Mouse (Mus musculus) CH12F3 (cell line): ENCODE results near the gene 4931429L15Rik.

Experiments used
- in situ Hi-C: fragments of 300-500 bp; cut with MboI; formaldehyde crosslinking; loops from 2 replicates; pipeline ENCODE4 v1.14.3; 2020; ENCODE audit warnings: low sequenced_read_pairs

Gene 4931429L15Rik

DNA sequence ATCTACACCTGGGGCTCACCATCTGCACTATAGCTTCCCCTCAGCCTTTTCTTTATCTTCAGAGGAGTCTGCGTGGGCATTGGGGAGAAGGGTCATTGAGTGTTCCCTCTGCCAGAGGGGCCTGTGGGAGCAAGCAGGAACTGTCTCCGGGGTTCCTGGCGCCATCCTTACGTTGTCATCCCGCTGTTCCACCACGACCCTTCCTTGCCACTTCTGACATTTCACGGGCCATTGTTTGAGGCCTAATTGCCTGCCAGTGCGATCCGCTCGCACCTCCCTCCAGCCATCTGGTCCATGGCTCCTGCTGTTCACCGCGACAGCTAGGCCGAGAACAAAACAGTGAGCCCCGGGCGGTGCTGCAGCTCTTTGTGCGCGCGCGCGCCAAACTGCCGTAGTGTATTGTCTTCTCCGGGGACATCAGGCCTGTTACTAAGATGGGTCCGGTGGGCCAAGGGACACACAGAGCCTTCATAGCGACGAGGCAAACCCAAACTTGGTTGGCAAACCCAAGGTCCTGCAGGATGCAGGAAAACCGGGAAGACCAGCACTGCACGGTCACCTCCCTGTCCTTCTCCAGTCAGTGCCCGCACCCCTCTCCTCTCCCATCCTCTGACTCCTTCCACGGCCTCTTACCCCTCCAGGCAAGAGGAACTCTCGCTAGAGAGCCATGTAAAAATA is 8.9 kb upstream of the 4931429L15Rik start:
- in situ Hi-C loops, result no loop called here

DNA sequence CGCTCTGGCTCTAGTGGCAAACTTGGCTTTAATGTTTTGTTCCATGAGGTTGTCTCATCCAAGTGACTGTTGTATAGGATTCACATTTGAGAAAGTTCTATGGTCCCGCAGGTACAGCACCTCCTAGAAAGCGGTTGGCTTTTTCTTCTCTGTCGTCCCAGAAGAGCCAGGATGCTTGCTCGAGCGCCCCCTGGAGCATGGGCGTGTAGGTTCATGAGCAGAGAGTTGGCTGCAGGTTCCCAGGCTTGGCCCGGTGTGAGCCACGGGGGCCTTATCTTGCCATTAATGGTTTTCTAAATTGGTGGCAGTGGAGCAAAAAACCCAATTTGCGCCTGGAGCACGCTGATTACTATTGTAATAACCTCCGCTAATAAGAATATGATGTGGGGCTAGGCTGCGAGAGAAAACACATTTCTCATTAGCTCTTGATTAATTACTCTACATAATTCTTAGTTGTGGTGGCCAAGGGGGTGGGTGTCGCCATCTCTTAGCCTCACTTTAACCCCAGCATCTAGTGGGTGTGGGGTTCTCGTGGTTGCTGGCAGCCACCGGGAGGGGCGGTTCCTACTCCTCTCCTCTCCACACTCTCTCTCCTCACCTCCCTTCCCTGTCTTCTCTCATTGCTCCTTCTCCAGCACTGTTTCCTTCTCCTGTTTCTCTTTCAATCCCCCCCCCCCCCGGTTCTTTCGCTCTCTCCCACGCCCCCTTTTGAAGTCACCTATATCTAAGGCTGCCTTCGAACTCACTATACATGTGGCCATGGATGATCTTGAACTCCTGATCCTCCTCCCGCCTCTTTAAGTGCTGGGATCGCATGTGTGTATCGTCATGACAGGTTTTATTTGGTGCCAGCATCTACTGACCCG is 8.2 kb upstream of the 4931429L15Rik start:
- in situ Hi-C loops, result no loop called here

DNA sequence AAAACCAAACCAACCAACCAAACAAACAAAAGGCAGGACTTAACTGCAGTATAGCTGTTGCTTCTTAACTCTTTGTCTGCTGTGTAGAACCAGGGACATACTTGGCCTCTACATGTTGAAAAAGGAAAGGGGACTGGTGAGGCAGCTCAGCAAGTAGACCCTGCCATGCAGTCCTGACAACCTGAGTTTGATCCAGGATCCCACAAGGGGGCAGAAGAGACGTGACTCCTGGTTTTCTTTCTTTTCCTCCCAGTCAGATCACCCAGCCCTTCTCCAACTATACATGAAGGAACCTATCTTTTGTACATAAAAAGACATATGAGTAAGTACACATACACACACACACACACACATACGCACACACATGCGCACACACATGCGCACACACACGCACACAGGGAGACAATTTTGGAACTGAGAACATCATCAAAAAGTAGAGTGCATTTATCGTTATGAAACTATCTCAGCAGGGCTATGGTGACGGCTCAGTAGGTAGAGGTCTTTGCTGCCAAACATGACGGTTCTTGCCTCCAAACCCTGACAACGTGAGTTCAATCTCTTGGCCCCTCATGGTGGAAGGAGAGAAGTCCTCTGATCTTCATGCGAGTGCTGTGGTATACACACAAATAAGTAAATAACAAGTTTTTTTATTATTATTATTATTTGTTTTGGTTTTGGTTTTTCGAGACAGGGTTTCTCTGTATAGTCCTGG is 7.1 kb upstream of the 4931429L15Rik start:
- in situ Hi-C loops, result no loop called here

DNA sequence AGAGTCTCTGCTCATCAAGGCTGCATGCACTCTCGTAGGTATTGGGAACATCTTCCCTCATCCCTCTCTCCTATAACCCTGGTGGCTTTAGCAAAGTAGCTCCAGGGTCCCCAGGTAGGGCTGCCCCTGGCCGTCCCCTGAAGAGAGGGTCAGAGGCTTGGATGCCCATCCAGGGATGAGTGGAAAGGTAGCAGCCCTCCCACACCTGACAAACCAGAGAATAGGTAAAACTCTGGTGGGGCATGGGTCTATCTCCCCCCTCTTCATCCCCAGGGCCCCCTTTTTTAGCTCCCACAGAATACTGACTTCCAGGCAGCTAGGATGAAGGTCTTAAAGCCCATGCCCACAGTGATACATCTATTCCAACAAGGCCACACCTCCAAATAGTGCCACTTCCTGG is 675 bp upstream of the 4931429L15Rik start:
- in situ Hi-C loops, result no loop called here

DNA sequence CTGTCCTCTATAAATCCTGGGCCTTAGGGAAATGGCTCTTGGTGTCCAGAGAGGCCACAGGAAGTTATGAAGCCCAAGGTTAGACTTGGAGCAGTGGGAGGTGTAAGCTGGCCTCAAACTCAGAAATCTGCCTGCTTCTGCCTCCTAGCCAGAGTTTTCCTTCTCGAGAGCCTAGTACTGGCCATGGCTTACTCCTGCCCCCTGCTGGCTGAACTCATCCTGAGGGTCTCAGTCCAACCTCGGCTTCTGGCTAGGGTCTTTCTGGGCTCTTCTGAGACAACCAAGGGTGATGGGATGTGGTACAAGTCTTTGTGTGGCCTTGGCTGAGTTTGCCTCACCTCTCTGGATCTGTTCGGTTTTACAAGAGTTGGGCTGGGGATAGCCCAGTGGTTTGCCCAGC is 1.8 kb downstream of the 4931429L15Rik start:
- in situ Hi-C loops, result no loop called here

DNA sequence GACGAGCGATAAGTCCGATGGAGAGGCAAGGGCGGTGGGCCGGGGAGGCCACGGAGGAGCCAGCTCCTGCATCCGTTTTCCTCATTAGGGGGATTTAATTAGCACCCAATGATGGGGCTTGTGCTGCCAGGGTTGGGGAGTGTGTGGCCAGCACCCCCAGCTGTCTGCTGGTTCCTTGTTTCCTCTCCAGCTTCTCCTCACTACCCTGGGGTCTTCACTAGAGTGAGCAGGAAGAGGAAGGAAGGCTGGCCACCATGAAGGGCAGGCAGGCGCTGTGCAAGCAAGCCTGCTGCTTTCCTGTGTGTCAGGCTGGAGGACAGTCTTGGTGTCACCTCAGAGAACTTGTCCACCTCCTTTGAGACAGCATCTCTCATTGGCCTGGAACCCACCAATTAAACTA is 2.9 kb downstream of the 4931429L15Rik start:
- in situ Hi-C loops, result no loop called here

DNA sequence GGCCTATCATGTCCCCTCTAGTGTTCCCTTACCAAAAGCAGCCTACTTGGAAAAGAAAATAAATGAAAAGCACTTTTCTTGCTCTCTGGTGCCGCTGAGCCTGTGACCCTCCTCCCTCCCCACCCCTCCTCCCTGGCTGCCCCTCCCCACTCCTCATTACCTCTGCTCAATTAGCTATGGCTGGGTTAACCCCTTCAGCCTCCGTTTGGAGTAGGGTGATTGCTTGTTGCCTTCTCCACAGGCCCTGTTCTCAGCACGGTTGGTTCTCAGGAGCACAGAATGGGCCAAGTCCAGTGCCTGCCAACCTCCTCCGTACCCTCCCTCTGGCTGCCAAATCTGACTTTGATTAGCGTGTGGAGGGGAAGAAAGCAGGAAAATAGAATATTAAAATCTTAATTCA is 3.4 kb downstream of the 4931429L15Rik start:
- in situ Hi-C loops, result no loop called here

DNA sequence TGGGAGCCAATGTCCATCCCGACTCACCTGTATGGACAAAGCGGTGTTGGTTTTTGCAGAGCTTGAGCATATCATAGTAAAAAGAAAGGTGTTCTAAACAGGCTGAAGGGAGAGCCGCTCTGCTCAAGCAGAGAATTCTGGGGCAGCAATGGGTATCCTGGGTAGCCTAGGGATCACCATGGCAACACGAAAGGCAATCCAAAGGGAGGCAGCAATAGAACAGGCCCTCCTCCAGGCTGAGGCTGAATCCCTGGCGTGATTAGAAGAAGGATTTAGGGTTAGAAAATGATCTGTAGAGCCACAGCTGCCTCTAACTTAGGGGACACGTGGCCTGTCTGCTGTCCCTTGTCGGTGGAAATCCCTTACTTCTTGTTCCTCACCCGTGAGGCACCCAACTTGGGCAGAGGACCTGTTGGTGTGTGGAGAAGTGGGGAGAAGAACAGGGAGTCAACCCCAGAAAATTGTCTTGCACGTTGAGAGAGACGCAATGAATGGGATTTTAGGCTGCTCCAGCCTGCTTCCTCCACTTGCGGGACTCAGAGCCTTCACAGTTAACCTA is 3.9 kb downstream of the 4931429L15Rik start:
- in situ Hi-C loops, result no loop called here

DNA sequence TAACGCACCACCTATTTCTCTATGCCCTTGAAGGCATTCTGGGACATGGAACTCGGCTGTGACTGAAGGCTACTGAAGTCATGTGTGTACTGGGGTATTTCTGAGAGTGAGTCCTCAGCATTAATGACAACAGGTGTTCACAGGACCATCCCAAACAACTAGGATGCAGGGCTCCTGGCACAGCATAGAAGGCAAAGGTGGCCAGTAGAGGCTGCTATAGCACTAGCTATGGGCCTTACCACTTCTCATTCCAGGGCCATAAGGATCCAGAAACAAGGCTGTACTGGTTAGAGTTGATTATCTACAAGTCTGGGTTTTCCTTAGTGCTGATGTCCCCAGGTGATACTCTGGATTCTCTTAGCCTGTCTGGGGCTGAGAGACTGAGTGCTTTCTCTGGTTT is 4.9 kb downstream of the 4931429L15Rik start:
- in situ Hi-C loops, result no loop called here

DNA sequence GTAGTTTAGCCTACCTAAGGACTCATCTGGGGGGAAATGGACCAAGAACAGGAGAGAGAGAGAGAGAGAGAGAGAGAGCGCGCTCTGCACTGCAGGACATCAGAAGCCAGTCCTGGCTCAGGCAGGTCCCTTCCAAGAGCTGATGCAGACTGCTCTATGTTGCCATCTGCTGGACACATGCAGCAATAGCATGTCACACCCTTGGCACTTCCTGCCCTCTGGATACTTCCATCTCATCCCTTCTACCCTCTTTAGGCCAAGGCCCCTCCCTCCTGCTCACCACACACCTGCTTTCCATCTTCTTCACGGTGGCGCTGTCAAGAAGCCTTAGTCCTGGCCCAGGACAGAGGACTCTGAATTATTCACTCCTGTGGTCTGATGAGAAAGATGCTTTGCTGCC is 5.3 kb downstream of the 4931429L15Rik start:
- in situ Hi-C loops, result no loop called here

DNA sequence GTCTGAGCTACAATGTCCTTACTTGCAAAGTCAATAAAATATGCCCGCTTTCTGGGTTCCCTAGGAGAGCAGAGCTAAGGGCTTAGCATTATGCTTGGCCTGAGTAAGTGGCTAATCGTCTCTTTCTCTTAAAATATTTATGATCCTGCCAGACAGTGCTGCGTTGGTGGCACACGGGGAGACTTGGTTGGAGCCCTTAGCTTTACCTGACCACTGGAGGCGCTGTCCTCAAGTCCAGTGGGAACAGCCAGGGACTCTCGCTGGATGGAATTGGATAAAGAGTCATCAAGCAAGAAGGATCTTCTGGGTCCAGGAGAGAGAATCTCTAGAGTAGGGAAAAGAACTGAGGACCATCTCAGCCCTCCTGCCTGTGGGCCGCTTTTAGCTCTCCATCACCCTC is 10.7 kb downstream of the 4931429L15Rik start:
- in situ Hi-C loops, result no loop called here

DNA sequence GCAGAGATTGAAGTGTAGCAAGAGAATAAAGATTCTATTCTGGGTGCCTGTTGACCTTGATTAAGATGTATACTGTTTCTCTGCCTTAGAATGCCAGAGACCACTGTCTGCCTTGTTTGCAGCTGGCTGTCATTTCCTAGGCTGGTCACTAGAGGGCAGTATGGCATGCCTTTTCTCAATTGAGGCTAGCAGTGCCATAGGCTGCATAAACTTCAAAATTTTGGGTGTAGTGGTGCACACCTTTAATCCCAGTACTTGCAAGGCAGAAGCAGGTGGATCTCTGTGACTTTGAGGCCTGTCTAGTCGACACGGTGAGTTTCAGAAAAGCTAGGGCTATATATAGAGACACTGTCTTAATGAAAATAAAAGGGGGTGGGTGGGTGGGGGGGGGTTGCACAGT is 17.6 kb downstream of the 4931429L15Rik start:
- in situ Hi-C loops, result no loop called here

DNA sequence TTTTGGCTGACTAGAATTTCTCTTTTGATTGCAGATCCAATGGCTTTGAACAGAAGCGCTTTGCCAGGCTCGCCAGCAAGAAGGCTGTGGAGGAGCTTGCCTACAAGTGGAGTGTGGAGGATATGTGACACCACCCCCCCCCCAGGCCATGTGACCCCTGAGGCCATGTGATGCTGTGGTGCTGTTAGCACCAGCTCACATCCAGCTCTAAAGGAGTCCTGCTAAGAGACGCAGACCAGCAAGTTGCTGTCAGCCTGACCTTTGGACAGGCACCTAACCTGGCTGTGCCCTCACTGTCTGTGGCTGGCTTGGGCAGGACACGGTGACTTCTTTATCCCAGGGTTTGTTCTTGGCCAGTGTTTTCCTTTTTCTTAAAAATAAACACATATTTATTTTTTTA is 21.4 kb downstream of the 4931429L15Rik start:
- in situ Hi-C loops, result no loop called here

DNA sequence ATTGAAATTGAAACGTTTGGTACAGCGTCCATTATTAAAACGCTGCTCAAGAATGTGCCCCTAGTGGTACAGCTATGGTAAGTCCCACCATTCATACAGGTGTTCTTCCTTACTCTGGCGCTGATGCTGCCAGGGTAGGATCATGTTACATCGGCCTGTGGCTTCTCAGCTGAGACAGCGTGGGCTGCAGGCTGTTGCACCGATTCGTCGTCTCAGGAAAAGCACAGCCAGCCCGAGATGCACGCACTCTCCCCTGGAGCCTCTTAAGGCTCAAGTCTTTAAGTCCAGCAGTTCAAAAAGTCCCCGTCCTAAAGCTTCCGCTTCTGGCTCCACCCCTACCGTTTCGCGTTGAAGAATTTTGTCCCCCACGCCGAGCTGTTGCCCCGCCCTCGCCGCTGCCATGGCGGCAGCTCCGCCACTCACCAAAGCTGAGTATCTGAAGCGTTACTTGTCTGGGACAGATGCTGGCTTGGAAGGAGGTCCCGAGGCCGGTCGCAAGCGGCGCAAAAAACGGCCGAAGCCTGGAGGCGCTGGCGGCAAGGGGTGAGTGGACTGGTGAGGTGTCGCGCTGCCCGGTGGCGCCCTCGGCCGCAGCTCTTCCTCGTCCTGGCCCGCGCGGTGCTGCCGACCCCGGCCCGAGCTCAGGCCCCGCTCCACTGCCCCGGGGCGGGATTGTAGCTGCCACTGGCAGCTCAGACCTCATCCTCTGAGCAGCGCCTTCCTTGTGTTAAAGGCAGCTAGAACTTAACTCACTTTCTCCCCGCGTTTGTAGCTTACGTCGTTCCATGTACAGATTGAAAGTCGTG is 37.0 kb downstream of the 4931429L15Rik start, which contains the start of gene Bud13:
Gene Bud13 (plus strand): TSS at position 378 of the 806 bp plus-strand sequence.
- in situ Hi-C loops, result no loop called here

DNA sequence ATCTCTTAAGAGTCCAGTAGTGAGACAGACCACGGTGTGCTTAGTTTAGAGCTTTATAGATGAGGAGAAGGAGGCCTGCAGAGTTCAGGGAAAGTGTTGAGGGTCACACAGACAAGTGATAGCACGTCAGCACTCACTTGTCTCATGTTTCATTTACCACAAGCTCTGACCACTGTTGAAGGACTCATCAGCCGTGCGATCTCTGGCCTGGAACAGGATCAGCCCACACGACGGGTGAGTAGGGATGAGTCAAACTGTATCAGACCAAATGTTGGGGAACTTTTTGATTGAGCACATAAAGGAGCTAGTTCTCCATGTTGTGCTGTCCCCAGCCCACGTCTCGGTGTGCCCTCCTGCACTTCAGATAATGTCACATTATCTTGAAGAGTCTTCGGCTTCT is 45.3 kb downstream of the 4931429L15Rik start:
- in situ Hi-C loops, result no loop called here

DNA sequence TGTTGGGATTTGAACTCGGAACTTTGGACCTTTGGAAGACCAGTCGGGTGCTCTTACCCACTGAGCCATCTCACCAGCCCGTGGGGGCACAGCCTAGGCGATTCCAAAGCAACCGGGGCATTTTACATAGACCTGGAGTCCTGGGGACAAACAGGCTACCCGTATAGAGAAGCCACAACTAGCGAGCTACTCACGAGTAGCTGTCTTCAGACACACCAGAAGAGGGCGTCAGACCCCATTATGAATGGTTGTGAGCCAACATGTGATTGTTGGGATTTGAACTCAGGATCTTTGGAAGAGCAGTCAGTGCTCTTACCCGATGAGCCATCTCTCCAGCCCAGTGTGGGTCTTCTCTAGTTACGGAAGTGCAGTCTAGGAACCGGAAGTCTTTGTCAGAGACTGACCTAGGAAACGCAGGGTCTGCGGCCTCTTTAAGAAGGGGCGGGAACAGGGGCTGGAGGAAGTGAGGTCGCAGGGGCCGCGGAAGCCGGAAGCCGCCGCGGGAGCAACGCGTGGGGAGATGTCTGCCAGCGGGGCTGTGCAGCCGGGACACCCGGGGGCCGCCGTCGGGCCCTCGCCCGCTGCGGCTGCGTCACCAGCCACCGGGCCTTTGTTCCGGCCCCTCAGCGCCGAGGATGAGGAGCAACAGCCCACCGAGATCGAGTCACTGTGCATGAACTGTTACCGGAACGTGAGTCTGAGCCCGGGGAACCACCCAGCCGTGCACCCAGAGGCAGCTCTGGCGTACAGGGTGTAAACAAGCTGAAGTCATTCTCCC is 46.9 kb downstream of the 4931429L15Rik start, which contains the start of gene Zpr1:
Gene Zpr1 (plus strand): TSS at position 388 of the 778 bp plus-strand sequence.
- in situ Hi-C loops, result no loop called here

DNA sequence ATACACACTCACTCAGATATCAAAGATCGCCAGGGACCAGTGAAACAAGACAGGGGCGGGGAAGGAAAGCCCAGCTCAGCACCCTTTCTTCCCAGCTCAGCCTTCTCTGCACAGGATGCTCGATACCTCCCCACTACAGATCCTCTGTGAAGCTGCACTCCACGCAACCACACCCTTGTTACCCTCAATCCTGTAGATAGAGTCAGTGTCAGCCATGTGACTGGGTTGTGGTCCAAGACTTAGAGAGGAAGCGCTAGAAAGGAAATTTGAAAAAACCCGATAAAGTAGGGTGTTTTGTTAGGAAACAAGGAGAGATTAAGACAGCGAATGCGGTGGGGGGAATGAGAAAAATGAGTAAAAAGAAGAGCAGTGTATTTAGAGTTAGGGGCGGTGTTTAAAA is 47.7 kb downstream of the 4931429L15Rik start:
- in situ Hi-C loops, result no loop called here

DNA sequence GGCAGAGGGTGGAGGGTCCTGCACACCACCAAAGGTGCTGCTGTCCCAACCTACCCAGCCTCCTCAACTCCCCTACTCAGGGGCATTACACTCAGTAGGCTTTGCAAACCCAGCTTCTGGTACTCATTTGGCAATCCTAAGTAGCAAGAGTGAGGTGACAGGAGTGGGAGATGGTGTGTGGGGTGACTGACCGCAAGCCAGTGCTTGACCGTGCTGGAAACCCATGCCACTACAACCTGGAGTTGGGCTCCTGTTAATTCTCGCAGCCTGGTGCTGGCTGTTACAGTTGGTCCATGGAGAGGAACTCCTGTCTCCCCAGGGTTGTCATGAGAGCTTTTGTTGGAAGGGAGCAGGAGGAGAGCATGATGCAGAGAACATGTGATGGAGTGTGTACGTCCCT is 49.0 kb downstream of the 4931429L15Rik start:
- in situ Hi-C loops, result no loop called here

DNA sequence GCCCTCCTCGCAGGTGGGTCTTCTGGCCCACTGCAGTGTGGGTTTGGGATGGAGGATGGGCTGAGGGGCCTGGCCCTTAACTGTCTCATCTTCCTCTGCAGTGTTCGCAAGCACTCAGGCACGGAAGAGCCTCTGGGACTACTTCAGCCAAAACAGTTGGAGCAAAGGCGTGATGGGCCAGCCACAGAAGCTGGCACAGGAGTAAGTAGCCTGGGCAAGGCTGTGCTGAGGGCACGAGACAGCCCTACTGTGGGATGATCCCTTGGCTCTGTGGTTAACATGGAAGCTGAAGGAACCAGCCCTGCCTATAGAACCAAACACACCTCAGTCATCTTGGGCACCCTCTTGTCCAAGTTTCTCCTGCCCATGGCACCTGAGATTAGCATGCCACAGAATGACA is 50.7 kb downstream of the 4931429L15Rik start:
- in situ Hi-C loops, result no loop called here
